ENCODE assay signal across 8 mouse cellular contexts in the genomic region with DNA sequence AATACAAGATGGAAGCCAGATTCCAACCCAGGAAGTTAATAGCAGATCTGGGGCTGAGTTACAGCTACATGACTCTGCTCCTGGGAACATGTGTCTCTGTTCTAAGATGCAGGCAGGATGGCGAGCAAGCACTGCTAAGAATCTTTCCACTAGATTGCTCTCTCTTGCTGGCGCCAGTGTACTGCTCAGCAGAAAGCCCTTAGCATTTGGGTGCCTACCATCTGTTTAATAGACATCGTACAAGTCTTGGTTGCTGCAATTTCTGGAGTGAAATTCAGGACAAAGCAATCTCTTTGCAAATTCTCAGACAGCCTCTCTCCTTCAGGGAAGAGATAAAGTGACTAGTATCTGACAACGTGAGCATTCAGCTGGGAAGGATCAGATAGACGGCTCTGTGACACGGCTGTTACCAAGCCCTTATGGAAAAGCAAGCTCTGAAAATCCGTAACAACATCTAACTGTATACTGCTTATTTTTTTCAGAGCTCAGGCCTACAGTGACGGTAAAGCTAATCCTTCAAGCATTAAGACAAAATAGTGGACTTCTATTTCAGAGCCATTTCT. TPM values are rescaled to one million over a fixed set of nuclear protein-coding genes. Genes with fewer than 3 reads are reported as not detected.
A peak's percentile ranks its signal among the peaks of the same experiment; 100 is the strongest.
DNase-seq lines count a peak whose midpoint lies in the region; ATAC-seq lines count a peak whose summit lies in the region.

No protein-coding gene starts in this region.

- intact Hi-C loops in left cerebral cortex, postnatal 14 days (cut with DNase I): loop anchor here (5.0 to 10.0 kb wide), 4 partner anchors 49 to 261 kb away; partner anchors contain the start of gene Sh3pxd2b

- no peak overlapping the region; the same call in 1 of the 2 replicates for H3K27ac ChIP-seq in forebrain, embryonic 14.5 days (ENCODE audit: low read depth, low read length)
- no peak overlapping the region for H3K27ac ChIP-seq in forebrain, embryonic 10.5 days
- peak overlapping the region; percentile 38 for H3K27ac ChIP-seq in neural tube, embryonic 15.5 days (replicated peaks)

- H3K4me1 ChIP-seq in forebrain, embryonic 14.5 days (ENCODE audit: control insufficient read depth, insufficient read depth, low read length): peaks cover 13% of the 10 kb centered on the region; the same call in 1 of the 2 replicates
- H3K4me1 ChIP-seq in forebrain, embryonic 10.5 days: peaks cover 27% of the 10 kb centered on the region
- peaks cover 29% of the 10 kb centered on the region for H3K4me1 ChIP-seq in neural tube, embryonic 15.5 days

- no peaks in the 10 kb centered on the region for H3K9me3 ChIP-seq in forebrain, embryonic 14.5 days (replicated peaks; ENCODE audit: control insufficient read depth, low read length)
- no peaks in the 10 kb centered on the region for H3K9me3 ChIP-seq in forebrain, embryonic 10.5 days
- no peaks in the 10 kb centered on the region for H3K9me3 ChIP-seq in neural tube, embryonic 15.5 days (replicated peaks)

- H3K36me3 ChIP-seq in forebrain, embryonic 14.5 days (ENCODE audit: control insufficient read depth, insufficient read depth, low read length): no peaks in the 10 kb centered on the region
- no peaks in the 10 kb centered on the region; the same call in none of the 2 replicates for H3K36me3 ChIP-seq in forebrain, embryonic 10.5 days (replicated peaks)
- H3K36me3 ChIP-seq in neural tube, embryonic 15.5 days: no peaks in the 10 kb centered on the region

- no peak overlapping the region for H3K4me3 ChIP-seq in forebrain, embryonic 14.5 days (ENCODE audit: low read depth, low read length)
- H3K4me3 ChIP-seq in forebrain, embryonic 10.5 days: no peak overlapping the region
- H3K4me3 ChIP-seq in neural tube, embryonic 15.5 days (replicated peaks): no peak overlapping the region

- peak overlapping the region; percentile 26 for H3K9ac ChIP-seq in forebrain, embryonic 14.5 days (ENCODE audit: low read length)
- 0 out of 2 replicates have a peak overlapping the region, but pooled peaks have one; percentile 3 for H3K9ac ChIP-seq in neural tube, embryonic 15.5 days (replicated peaks)

- no peak overlapping the region for H3K4me2 ChIP-seq in forebrain, embryonic 14.5 days (ENCODE audit: low read length)
- peak overlapping the region; percentile 94; the same call in 1 of the 2 replicates for H3K4me2 ChIP-seq in neural tube, embryonic 15.5 days

- peak; percentile 33 for DNase-seq in forebrain, embryonic 14.5 days (ENCODE audit: low spot score)
- DNase-seq in forebrain, embryonic 10.5 days (ENCODE audit: extremely low spot score, low spot score): no peak
- DNase-seq in left cerebral cortex, postnatal 14 days (ENCODE audit: low spot score in 2 of 2): peak; percentile 47 to 50
- no peak for DNase-seq in left cerebral cortex, adult 8-10 months (ENCODE audit: low spot score in 2 of 2)
- DNase-seq in frontal cortex, postnatal 36 days (ENCODE audit: low spot score in 2 of 2): peak; percentile 30 to 63
- DNase-seq in gastrocnemius, adult 8-10 months (ENCODE audit: low spot score in 2 of 2): no peak

- 53% methylated on average over 8 of the region's 8 CpGs for WGBS in forebrain, embryonic 14.5 days
- WGBS in forebrain, embryonic 10.5 days: 58% methylated on average over 8 of the region's 8 CpGs
- WGBS in neural tube, embryonic 15.5 days: 39% methylated on average over 8 of the region's 8 CpGs

- H3K27me3 ChIP-seq in forebrain, embryonic 14.5 days (replicated peaks; ENCODE audit: control insufficient read depth, insufficient read depth, low read length): no peaks in the 10 kb centered on the region
- H3K27me3 ChIP-seq in forebrain, embryonic 10.5 days (ENCODE audit: poor library complexity, severe bottlenecking): peaks cover 8% of the 10 kb centered on the region; the same call in 1 of the 2 replicates
- no peaks in the 10 kb centered on the region for H3K27me3 ChIP-seq in neural tube, embryonic 15.5 days (replicated peaks)

- no peak for ATAC-seq in forebrain, embryonic 14.5 days
- no peak for ATAC-seq in neural tube, embryonic 15.5 days (ENCODE audit: low FRiP score)
- ATAC-seq in inflammation-experienced regulatory T-cells, adult 6 months: no peak

RNA-seq across cellular contexts. Expression of gene Ubtd2, which starts 1.7 kb away (rescaled TPM):
- 71.7 and 76.2 TPM in 2 replicates for polyA plus RNA-seq in forebrain, embryonic 14.5 days (2014; fragmentation: Nextera tagmentation; extraction: Ambion mirVana)
- 71.3 and 71.7 TPM in 2 replicates for polyA plus RNA-seq in forebrain, embryonic 10.5 days (2016; fragmentation: Nextera tagmentation; extraction: Ambion mirVana)
- total RNA-seq in left cerebral cortex, postnatal 14 days (2021): 10 to 100 TPM; 52.7 to 53.0 TPM
- total RNA-seq in left cerebral cortex, adult 8-10 months (2022): 10 to 100 TPM; 34.5 to 39.8 (median 38.7) TPM
- 34.9 and 38.5 TPM in 2 replicates for polyA plus RNA-seq in neural tube, embryonic 15.5 days (2015; fragmentation: Nextera tagmentation; extraction: Ambion mirVana)
- 1 to 10 TPM; 6.3 to 7.2 (median 6.6) TPM for total RNA-seq in gastrocnemius, adult 8-10 months (2022)
- polyA plus RNA-seq in inflammation-experienced regulatory T-cells, adult 6 months (2017; shearing (Covaris generic)): 1 to 10 TPM; 2.1 to 3.7 (median 2.9) TPM

Comparison
In these comparisons a context has a peak if more than half of its experiments do, and no peak if none do; other contexts are left out.
1. DNase-seq: peak in forebrain, embryonic 14.5 days (single experiment), left cerebral cortex, postnatal 14 days (2 of 2) and frontal cortex, postnatal 36 days (2 of 2); none in forebrain, embryonic 10.5 days (single experiment), left cerebral cortex, adult 8-10 months (0 of 2) and gastrocnemius, adult 8-10 months (0 of 2).